Mouse (Mus musculus) megakaryocyte progenitor cell, adult 5-6 weeks (primary cell): ENCODE data around the gene Tc2n. TPM values are rescaled to one million over a fixed set of nuclear protein-coding genes. Genes with fewer than 3 reads are reported as not detected.

Experiments
- total RNA-seq, 2 experiments: library from RNA; stranded (forward) in 1 of 2; stranded (reverse) in 1 of 2; fragments of 157-497, 149-512 nt in 1 of 2; fragments of 200-1000 nt in 1 of 2; gene quantifications; 2 replicates each; pipeline versions ENCODE4 v1.2.3 to v1.2.4; 2015 to 2017

Gene Tc2n
- total RNA-seq, 2 experiments from 2014 or later, result not detected

Other genes with a start within 250 kb of the Tc2n start
- not detected in 2 replicates for gene Fbln5, start 100.5 kb upstream of the Tc2n start, total RNA-seq (2015)
- not detected in 2 replicates for gene Fbln5, start 100.5 kb upstream of the Tc2n start, total RNA-seq (2017)
- gene Trip11, start 194.7 kb upstream of the Tc2n start, total RNA-seq (2015), result 25.7 and 29.4 TPM in 2 replicates
- 34.6 and 43.2 TPM in 2 replicates for gene Trip11, start 194.7 kb upstream of the Tc2n start, total RNA-seq (2017)
- gene Atxn3, start 239.7 kb upstream of the Tc2n start, total RNA-seq (2015), result 22.0 and 22.5 TPM in 2 replicates
- gene Atxn3, start 239.7 kb upstream of the Tc2n start, total RNA-seq (2017), result 49.8 and 56.1 TPM in 2 replicates